ENCODE assay signal across 8 mouse cellular contexts in the genomic region with DNA sequence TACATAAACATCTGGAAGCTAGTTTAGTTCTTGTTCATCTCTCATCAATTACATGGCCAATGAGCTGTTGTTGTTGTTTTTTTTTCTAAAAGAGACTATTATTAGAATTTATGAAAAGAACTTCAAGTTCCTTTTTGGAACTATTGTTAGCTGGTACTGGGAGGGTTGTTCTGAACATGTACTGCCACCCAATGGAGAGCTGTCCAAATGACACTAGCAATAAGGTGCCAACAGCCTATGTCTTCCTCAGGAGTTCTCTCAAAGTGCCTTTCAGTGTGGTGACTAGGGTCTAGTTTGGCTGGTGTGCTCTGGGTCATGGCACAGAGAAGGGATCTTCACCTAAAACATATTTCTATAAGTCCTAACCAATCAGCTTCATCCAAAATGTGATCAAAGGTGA.
DNase-seq lines count a peak whose midpoint lies in the region; ATAC-seq and TF ChIP-seq lines count a peak whose summit lies in the region.

No protein-coding gene starts in this region.

- H3K79me2 ChIP-seq in heart, adult 2 months (replicated peaks; ENCODE audit: control insufficient read depth, insufficient read depth, low read length): no peaks in the 10 kb centered on the region

- no peak for ATAC-seq in heart, embryonic 11.5 days (replicated peaks; ENCODE audit: insufficient number of reproducible peaks, low FRiP score, low TSS enrichment)
- ATAC-seq in activated CD4-positive, CD25-positive, alpha-beta regulatory T cell, adult 4 months: no peak

- no peak for TF ChIP-seq POLR2A in heart, adult 2 months (IDR thresholded peaks at IDR 0.05; ENCODE audit: insufficient read depth, low read depth, low read length)

- no peaks in the 10 kb centered on the region for H3K9me3 ChIP-seq in heart, embryonic 11.5 days (replicated peaks; ENCODE audit: control insufficient read depth, low read length)

- H3K4me1 ChIP-seq in heart, adult 2 months (ENCODE audit: control insufficient read depth, insufficient read depth, low read length): no peaks in the 10 kb centered on the region; the same call in 1 of the 2 replicates
- H3K4me1 ChIP-seq in heart, embryonic 11.5 days (ENCODE audit: control insufficient read depth, insufficient read depth, low read length): no peaks in the 10 kb centered on the region

- H3K27me3 ChIP-seq in heart, adult 2 months (ENCODE audit: control insufficient read depth, insufficient read depth, low read length): no peaks in the 10 kb centered on the region
- no peaks in the 10 kb centered on the region for H3K27me3 ChIP-seq in heart, embryonic 11.5 days (ENCODE audit: control insufficient read depth, insufficient read depth, low read length)

- H3K9ac ChIP-seq in heart, adult 2 months (ENCODE audit: low read depth, low read length): no peak overlapping the region
- H3K9ac ChIP-seq in heart, embryonic 11.5 days (ENCODE audit: low read depth, low read length): no peak overlapping the region

- no peak overlapping the region for H3K4me2 ChIP-seq in heart, embryonic 11.5 days

- peak; percentile 63 for TF ChIP-seq CTCF in heart, adult 2 months (IDR thresholded peaks at IDR 0.05)

- no peak for DNase-seq in heart, adult 2 months
- peak; percentile 11 to 33 for DNase-seq in urinary bladder, postnatal 36 days (ENCODE audit: low spot score in 2 of 2)
- no peak for DNase-seq in urinary bladder, postnatal 4 days (ENCODE audit: low spot score in 2 of 2)
- DNase-seq in heart, postnatal 10 days: peak; percentile 30 to 40
- peak; percentile 37 to 43 for DNase-seq in left cerebral cortex, postnatal 14 days (ENCODE audit: low spot score in 2 of 2)
- DNase-seq in cerebellum, adult 11-12 months: no peak

- no peak overlapping the region for H3K4me3 ChIP-seq in heart, adult 2 months
- H3K4me3 ChIP-seq in heart, embryonic 11.5 days (ENCODE audit: low read depth, low read length): no peak overlapping the region

- no peak overlapping the region for H3K27ac ChIP-seq in heart, adult 2 months
- H3K27ac ChIP-seq in heart, embryonic 11.5 days (ENCODE audit: low read depth, low read length): no peak overlapping the region

- no peaks in the 10 kb centered on the region for H3K36me3 ChIP-seq in heart, adult 2 months (ENCODE audit: control insufficient read depth, insufficient read depth, low read length)
- H3K36me3 ChIP-seq in heart, embryonic 11.5 days (ENCODE audit: control insufficient read depth, insufficient read depth, low read length): no peaks in the 10 kb centered on the region

- intact Hi-C loops in heart, adult 2 months (cut with DNase I): loop anchor here (10.0 kb wide), 2 partner anchors 683 to 883 kb away; no protein-coding TSS in a partner anchor
- intact Hi-C loops in heart, postnatal 10 days (cut with DNase I): loop anchor here (2.0 to 10.0 kb wide), 2 partner anchors 293 to 881 kb away; no protein-coding TSS in a partner anchor
- intact Hi-C loops in left cerebral cortex, postnatal 14 days (cut with DNase I): no loop called here

- no peak for TF ChIP-seq EP300 in heart, adult 2 months (IDR thresholded peaks at IDR 0.05; ENCODE audit: insufficient read depth, low read depth, low read length)

Comparison
In these comparisons a context has a peak if more than half of its experiments do, and no peak if none do; other contexts are left out.
1. DNase-seq: peak in urinary bladder, postnatal 36 days (2 of 2), heart, postnatal 10 days (2 of 2) and left cerebral cortex, postnatal 14 days (2 of 2); none in heart, adult 2 months (0 of 2), urinary bladder, postnatal 4 days (0 of 2) and cerebellum, adult 11-12 months (single experiment).